Mouse (Mus musculus): Measurements from ENCODE around the gene Hirip3. TPM values are rescaled to one million over a fixed set of nuclear protein-coding genes. Genes with fewer than 3 reads are reported as not detected.

The Hirip3 gene
- polyA plus RNA-seq, 1 experiment from 2014 or later = 22.8 TPM

GRCm38 (mm10) chr7:126823940-126824339 lies 37.8 kb upstream of the Hirip3 start:
- H3K36me3 ChIP-seq (ENCODE audit: control insufficient read depth, insufficient read depth, low read length) = no peaks in the 10 kb centered on the region
- 0 out of 2 replicates have a peak, but pooled peaks cover 3% of the 10 kb centered on the region for H3K4me1 ChIP-seq (ENCODE audit: control insufficient read depth, insufficient read depth, low read length)
- no peaks in the 10 kb centered on the region for H3K9me3 ChIP-seq (ENCODE audit: control insufficient read depth, low read length)
- WGBS = 17% methylated on average over 10 of the region's 10 CpGs
- H3K4me3 ChIP-seq (ENCODE audit: low read length) = no peak overlapping the region
- H3K9ac ChIP-seq (ENCODE audit: low read depth, low read length) = no peak overlapping the region
- H3K4me2 ChIP-seq (replicated peaks; ENCODE audit: low read depth, low read length) = no peak overlapping the region; the same call in 1 of the 2 replicates
- H3K27ac ChIP-seq (ENCODE audit: low read depth, low read length) = no peak overlapping the region
- H3K27me3 ChIP-seq (ENCODE audit: control insufficient read depth, insufficient read depth, low read length) = peaks cover 16% of the 10 kb centered on the region
- no peak for ATAC-seq (ENCODE audit: low FRiP score, low TSS enrichment)

- 26% methylated on average over 8 of the region's 8 CpGs for WGBS
- Histone ChIP-seq H3K9me3 (ENCODE audit: control insufficient read depth, low read length) (no peaks in the 10 kb centered on the region), H3K9ac (ENCODE audit: low read depth, low read length) (no peak overlapping the region), H3K36me3 (ENCODE audit: control insufficient read depth, insufficient read depth, low read length) (no peaks in the 10 kb centered on the region), H3K27ac (ENCODE audit: low read depth, low read length) (no peak overlapping the region), H3K4me3 (ENCODE audit: low read length) (no peak overlapping the region), H3K4me1 (ENCODE audit: control insufficient read depth, insufficient read depth, low read length) (0 out of 2 replicates have a peak, but pooled peaks cover 3% of the 10 kb centered on the region), H3K4me2 (replicated peaks; ENCODE audit: low read depth, low read length) (no peak overlapping the region), H3K27me3 (ENCODE audit: control insufficient read depth, insufficient read depth, low read length) (peaks cover 19% of the 10 kb centered on the region)
- ATAC-seq (ENCODE audit: low FRiP score, low TSS enrichment) = no peak
Measured at GRCm38 (mm10) chr7:126825403-126825802, 36.4 kb upstream of the Hirip3 start.

- H3K9ac ChIP-seq (ENCODE audit: low read depth, low read length) = no peak overlapping the region
- WGBS = 64% methylated on average over 5 of the region's 5 CpGs
- 0 out of 2 replicates have a peak, but pooled peaks cover 3% of the 10 kb centered on the region for H3K4me1 ChIP-seq (ENCODE audit: control insufficient read depth, insufficient read depth, low read length)
- H3K36me3 ChIP-seq (ENCODE audit: control insufficient read depth, insufficient read depth, low read length) = no peaks in the 10 kb centered on the region
- no peaks in the 10 kb centered on the region for H3K9me3 ChIP-seq (ENCODE audit: control insufficient read depth, low read length)
- peaks cover 19% of the 10 kb centered on the region for H3K27me3 ChIP-seq (ENCODE audit: control insufficient read depth, insufficient read depth, low read length)
- H3K4me2 ChIP-seq (replicated peaks; ENCODE audit: low read depth, low read length) = no peak overlapping the region
- ATAC-seq (ENCODE audit: low FRiP score, low TSS enrichment) = no peak
- no peak overlapping the region for H3K4me3 ChIP-seq (ENCODE audit: low read length)
- no peak overlapping the region for H3K27ac ChIP-seq (ENCODE audit: low read depth, low read length)
Measured at GRCm38 (mm10) chr7:126825952-126826351, 35.8 kb upstream of the Hirip3 start.

GRCm38 (mm10) chr7:126831539-126831938 lies 30.2 kb upstream of the Hirip3 start, which contains the start of gene 4930451I11Rik:
TSS of gene 4930451I11Rik (minus strand) at chr7:126831639.
- Histone ChIP-seq H3K4me1 (ENCODE audit: control insufficient read depth, insufficient read depth, low read length) (0 out of 2 replicates have a peak, but pooled peaks cover 5% of the 10 kb centered on the region), H3K9me3 (ENCODE audit: control insufficient read depth, low read length) (no peaks in the 10 kb centered on the region), H3K9ac (ENCODE audit: low read depth, low read length) (peak within 1 kb of the TSS; percentile 52), H3K27ac (ENCODE audit: low read depth, low read length) (no peak within 1 kb of the TSS), H3K36me3 (ENCODE audit: control insufficient read depth, insufficient read depth, low read length) (no peaks in the 10 kb centered on the region), H3K27me3 (ENCODE audit: control insufficient read depth, insufficient read depth, low read length) (0 out of 2 replicates have a peak, but pooled peaks cover 4% of the 10 kb centered on the region), H3K4me3 (ENCODE audit: low read length) (peak within 1 kb of the TSS; percentile 24), H3K4me2 (replicated peaks; ENCODE audit: low read depth, low read length) (peak within 1 kb of the TSS; percentile 50)
- WGBS = 66% methylated on average over 5 of the region's 5 CpGs
- ATAC-seq (ENCODE audit: low FRiP score, low TSS enrichment) = no peak

- Histone ChIP-seq H3K27ac (ENCODE audit: low read depth, low read length) (no peak overlapping the region), H3K36me3 (ENCODE audit: control insufficient read depth, insufficient read depth, low read length) (no peaks in the 10 kb centered on the region), H3K4me1 (ENCODE audit: control insufficient read depth, insufficient read depth, low read length) (0 out of 2 replicates have a peak, but pooled peaks cover 5% of the 10 kb centered on the region), H3K4me2 (replicated peaks; ENCODE audit: low read depth, low read length) (peak overlapping the region; percentile 50), H3K9ac (ENCODE audit: low read depth, low read length) (peak overlapping the region; percentile 52), H3K9me3 (ENCODE audit: control insufficient read depth, low read length) (no peaks in the 10 kb centered on the region), H3K4me3 (ENCODE audit: low read length) (peak overlapping the region; percentile 24), H3K27me3 (ENCODE audit: control insufficient read depth, insufficient read depth, low read length) (0 out of 2 replicates have a peak, but pooled peaks cover 4% of the 10 kb centered on the region)
- peak; percentile 89 for ATAC-seq (ENCODE audit: low FRiP score, low TSS enrichment)
- WGBS = 1% methylated on average over 21 of the region's 21 CpGs
Measured at GRCm38 (mm10) chr7:126832036-126832598, 29.7 kb upstream of the Hirip3 start.

GRCm38 (mm10) chr7:126833294-126833693 lies 28.5 kb upstream of the Hirip3 start:
- no peak overlapping the region for H3K4me2 ChIP-seq (replicated peaks; ENCODE audit: low read depth, low read length)
- no peak overlapping the region for H3K9ac ChIP-seq (ENCODE audit: low read depth, low read length)
- H3K36me3 ChIP-seq (ENCODE audit: control insufficient read depth, insufficient read depth, low read length) = no peaks in the 10 kb centered on the region
- H3K4me3 ChIP-seq (ENCODE audit: low read length) = no peak overlapping the region
- 0 out of 2 replicates have a peak, but pooled peaks cover 5% of the 10 kb centered on the region for H3K4me1 ChIP-seq (ENCODE audit: control insufficient read depth, insufficient read depth, low read length)
- no peak overlapping the region for H3K27ac ChIP-seq (ENCODE audit: low read depth, low read length)
- H3K9me3 ChIP-seq (ENCODE audit: control insufficient read depth, low read length) = no peaks in the 10 kb centered on the region
- WGBS = 90% methylated on average over 1 of the region's 1 CpGs
- ATAC-seq (ENCODE audit: low FRiP score, low TSS enrichment) = no peak
- 0 out of 2 replicates have a peak, but pooled peaks cover 4% of the 10 kb centered on the region for H3K27me3 ChIP-seq (ENCODE audit: control insufficient read depth, insufficient read depth, low read length)

GRCm38 (mm10) chr7:126843276-126843675 lies 18.5 kb upstream of the Hirip3 start:
- no peak for ATAC-seq (ENCODE audit: low FRiP score, low TSS enrichment)

GRCm38 (mm10) chr7:126845516-126845915 lies 16.3 kb upstream of the Hirip3 start:
- H3K36me3 ChIP-seq (ENCODE audit: control insufficient read depth, insufficient read depth, low read length) = no peaks in the 10 kb centered on the region
- WGBS = 91% methylated on average over 2 of the region's 2 CpGs
- 0 out of 2 replicates have a peak, but pooled peaks cover 3% of the 10 kb centered on the region for H3K9me3 ChIP-seq (ENCODE audit: control insufficient read depth, low read length)
- H3K27ac ChIP-seq (ENCODE audit: low read depth, low read length) = no peak overlapping the region
- H3K27me3 ChIP-seq (ENCODE audit: control insufficient read depth, insufficient read depth, low read length) = peaks cover 19% of the 10 kb centered on the region; the same call in 1 of the 2 replicates
- peaks cover 16% of the 10 kb centered on the region; the same call in 1 of the 2 replicates for H3K4me1 ChIP-seq (ENCODE audit: control insufficient read depth, insufficient read depth, low read length)
- no peak for ATAC-seq (ENCODE audit: low FRiP score, low TSS enrichment)
- no peak overlapping the region for H3K4me3 ChIP-seq (ENCODE audit: low read length)
- no peak overlapping the region for H3K4me2 ChIP-seq (replicated peaks; ENCODE audit: low read depth, low read length)
- H3K9ac ChIP-seq (ENCODE audit: low read depth, low read length) = no peak overlapping the region

More at GRCm38 (mm10) chr7:126843276-126843675, 18.5 kb upstream of the Hirip3 start:
- Histone ChIP-seq H3K27ac (ENCODE audit: low read depth, low read length) (no peak overlapping the region), H3K4me1 (ENCODE audit: control insufficient read depth, insufficient read depth, low read length) (peaks cover 10% of the 10 kb centered on the region; the same call in 1 of the 2 replicates), H3K36me3 (ENCODE audit: control insufficient read depth, insufficient read depth, low read length) (no peaks in the 10 kb centered on the region), H3K9ac (ENCODE audit: low read depth, low read length) (no peak overlapping the region), H3K4me3 (ENCODE audit: low read length) (no peak overlapping the region), H3K4me2 (replicated peaks; ENCODE audit: low read depth, low read length) (no peak overlapping the region), H3K27me3 (ENCODE audit: control insufficient read depth, insufficient read depth, low read length) (peaks cover 6% of the 10 kb centered on the region; the same call in 1 of the 2 replicates), H3K9me3 (ENCODE audit: control insufficient read depth, low read length) (0 out of 2 replicates have a peak, but pooled peaks cover 3% of the 10 kb centered on the region)
- 85% methylated on average over 9 of the region's 9 CpGs for WGBS

- WGBS = 29% methylated on average over 4 of the region's 4 CpGs
- Histone ChIP-seq H3K9me3 (ENCODE audit: control insufficient read depth, low read length) (no peaks in the 10 kb centered on the region), H3K27ac (ENCODE audit: low read depth, low read length) (no peak within 1 kb of the TSS), H3K36me3 (ENCODE audit: control insufficient read depth, insufficient read depth, low read length) (peaks cover 5% of the 10 kb centered on the region; the same call in 1 of the 2 replicates), H3K27me3 (ENCODE audit: control insufficient read depth, insufficient read depth, low read length) (peaks cover 19% of the 10 kb centered on the region; the same call in 1 of the 2 replicates), H3K4me1 (ENCODE audit: control insufficient read depth, insufficient read depth, low read length) (peaks cover 19% of the 10 kb centered on the region; the same call in 1 of the 2 replicates), H3K9ac (ENCODE audit: low read depth, low read length) (peak within 1 kb of the TSS; percentile 70), H3K4me2 (replicated peaks; ENCODE audit: low read depth, low read length) (peak within 1 kb of the TSS; percentile 99), H3K4me3 (ENCODE audit: low read length) (peak within 1 kb of the TSS; percentile 60)
- no peak for ATAC-seq (ENCODE audit: low FRiP score, low TSS enrichment)
Measured at GRCm38 (mm10) chr7:126847116-126847420, 14.7 kb upstream of the Hirip3 start, which contains the start of gene Doc2a. TSS of gene Doc2a (plus strand) at chr7:126847416.

All from kidney, embryonic 14.5 days (tissue).